In the genomic region with DNA sequence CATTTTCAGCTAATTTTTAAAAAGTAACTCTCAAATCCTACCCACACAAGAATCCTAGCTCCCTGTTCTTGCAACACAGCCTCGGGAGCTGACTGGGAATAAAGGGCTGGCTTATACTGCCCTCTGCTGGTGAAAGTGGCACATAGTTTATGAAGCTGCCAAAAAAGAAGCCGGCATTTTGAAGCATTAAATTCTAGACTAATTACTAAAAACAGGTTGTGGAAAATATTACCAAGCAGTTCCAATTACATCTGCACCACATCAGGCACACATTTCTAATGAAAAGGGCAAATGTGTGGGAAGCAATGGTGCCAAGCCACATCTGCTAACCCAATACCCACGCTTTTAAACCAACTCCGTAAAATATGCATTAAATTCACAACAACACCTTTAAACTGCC, we compare ENCODE assay signal across 8 mouse cellular contexts.
DNase-seq lines count a peak whose midpoint lies in the region; ATAC-seq and TF ChIP-seq lines count a peak whose summit lies in the region.
"Had no signal": no experiment of that assay in that cellular context is flagged by ENCODE, and none has a peak within 500 bp of the region (broad histone marks: within the 10 kb centered on the region; RNA-seq: fewer than 3 reads in every experiment).

No protein-coding gene starts in this region.

- no peak overlapping the region for H3K27ac ChIP-seq in kidney, embryonic 14.5 days (ENCODE audit: low read depth, low read length)
- H3K27ac ChIP-seq in embryonic facial prominence, embryonic 10.5 days (replicated peaks): no peak overlapping the region

- no peak overlapping the region for H3K9ac ChIP-seq in kidney, embryonic 14.5 days (ENCODE audit: low read depth, low read length)

- no peaks in the 10 kb centered on the region for H3K9me3 ChIP-seq in kidney, embryonic 14.5 days (ENCODE audit: control insufficient read depth, low read length)
- 0 out of 2 replicates have a peak, but pooled peaks cover 3% of the 10 kb centered on the region for H3K9me3 ChIP-seq in embryonic facial prominence, embryonic 10.5 days

- no peaks in the 10 kb centered on the region for H3K27me3 ChIP-seq in kidney, embryonic 14.5 days (ENCODE audit: control insufficient read depth, insufficient read depth, low read length)
- no peaks in the 10 kb centered on the region for H3K27me3 ChIP-seq in Patski
- H3K27me3 ChIP-seq in embryonic facial prominence, embryonic 10.5 days (replicated peaks; ENCODE audit: low read depth, poor library complexity, severe bottlenecking): no peaks in the 10 kb centered on the region; the same call in none of the 2 replicates

- no peaks in the 10 kb centered on the region for H3K4me1 ChIP-seq in kidney, embryonic 14.5 days (ENCODE audit: control insufficient read depth, insufficient read depth, low read length)
- H3K4me1 ChIP-seq in embryonic facial prominence, embryonic 10.5 days: no peaks in the 10 kb centered on the region
- H3K4me1 ChIP-seq: megakaryocyte, embryonic 14.5 days had no signal

- no peak for ATAC-seq in kidney, embryonic 14.5 days (ENCODE audit: low FRiP score, low TSS enrichment)
- peak; percentile 71 for ATAC-seq in CD4-positive, CD25-positive, alpha-beta regulatory T cell, adult 4 months
- ATAC-seq in Patski: no peak
- no peak for ATAC-seq in erythroid progenitor cell, adult 5-6 weeks (replicated peaks; ENCODE audit: low FRiP score, poor library complexity, severe bottlenecking)

- no peak overlapping the region for H3K4me3 ChIP-seq in kidney, embryonic 14.5 days (ENCODE audit: low read length)
- H3K4me3 ChIP-seq in embryonic facial prominence, embryonic 10.5 days: no peak overlapping the region
- H3K4me3 ChIP-seq: megakaryocyte, embryonic 14.5 days had no signal

- 55% methylated on average over 4 of the region's 4 CpGs for WGBS in kidney, embryonic 14.5 days
- 56% methylated on average over 4 of the region's 4 CpGs for WGBS in embryonic facial prominence, embryonic 10.5 days

- no peaks in the 10 kb centered on the region for H3K36me3 ChIP-seq in kidney, embryonic 14.5 days (ENCODE audit: control insufficient read depth, insufficient read depth, low read length)
- H3K36me3 ChIP-seq in embryonic facial prominence, embryonic 10.5 days (replicated peaks): no peaks in the 10 kb centered on the region

- H3K4me2 ChIP-seq in kidney, embryonic 14.5 days (replicated peaks; ENCODE audit: low read depth, low read length): no peak overlapping the region

- POLR2A ChIA-PET in Patski (lab: Charles Lee): no interaction called here

- peak; percentile 85 for TF ChIP-seq CTCF in Patski (IDR thresholded peaks at IDR 0.05)

- CTCF ChIA-PET in Patski (lab: Charles Lee): interaction anchor here (0.6 to 3.8 kb wide), 14 partner anchors 9 to 246 kb away, joined by 3 to 33 read pairs (median 4); no protein-coding TSS in a partner anchor

- in situ Hi-C loops in Patski (cut with MboI; ENCODE audit: low pct_unique_long_range_greater_than_20kb): no loop called here

- DNase-seq in kidney, postnatal 10 days: peak; percentile 63
- DNase-seq in Patski (ENCODE audit: low read depth, low spot score): no peak
- peak; percentile 57 for DNase-seq in embryonic facial prominence, embryonic 10.5 days (ENCODE audit: low spot score)
- DNase-seq in lung, postnatal 25 days (ENCODE audit: low spot score): peak; percentile 38
